Mouse (Mus musculus) midbrain, embryonic 14.5 days (tissue): Measurements from ENCODE around the gene Pex14. TPM values are rescaled to one million over a fixed set of nuclear protein-coding genes. Genes with fewer than 3 reads are reported as not detected.

Experiments used
- ATAC-seq: fragments of 200-750 bp; cut with Nextera tagmentation; 2 replicates; pipeline ENCODE4 v1.8.0; 2017; ENCODE audit warnings: moderate number of reproducible peaks, moderate library complexity; ENCODE audit not compliant: low FRiP score, low TSS enrichment
- DNase-seq: peaks from one replicate; pipeline ENCODE4 v3.0.0-alpha.2; 2015
- H3K27ac ChIP-seq: fragments of 300-500 bp; sonication (generic); replicated peaks from 2 replicates; pipeline ENCODE4 v1.5.1; 2014; ENCODE audit warnings: mild to moderate bottlenecking, low read depth, low read length, moderate library complexity
- H3K27me3 ChIP-seq: fragments of 300-500 bp; sonication (generic); 2 replicates; pipeline ENCODE4 v1.6.1; 2014; ENCODE audit warnings: low read length, control low read depth, mixed read lengths; ENCODE audit not compliant: control insufficient read depth, insufficient read depth
- H3K36me3 ChIP-seq: fragments of 300-500 bp; sonication (generic); 2 replicates; pipeline ENCODE4 v1.6.1; 2014; ENCODE audit warnings: low read length, control low read depth; ENCODE audit not compliant: control insufficient read depth, insufficient read depth
- H3K4me1 ChIP-seq: fragments of 300-500 bp; sonication (generic); 2 replicates; pipeline ENCODE4 v1.6.1; 2014; ENCODE audit warnings: mild to moderate bottlenecking, antibody characterized with exemption, low read length, control low read depth; ENCODE audit not compliant: control insufficient read depth, insufficient read depth
- H3K4me2 ChIP-seq: fragments of 300-500 bp; sonication (generic); 2 replicates; pipeline ENCODE4 v1.6.1; 2014; ENCODE audit warnings: mild to moderate bottlenecking, low read length, moderate library complexity
- H3K4me3 ChIP-seq: fragments of 300-500 bp; sonication (generic); replicated peaks from 2 replicates; pipeline ENCODE4 v1.5.1; 2014; ENCODE audit warnings: low read depth, low read length
- H3K9ac ChIP-seq: fragments of 300-500 bp; sonication (generic); replicated peaks from 2 replicates; pipeline ENCODE4 v1.6.1; 2014; ENCODE audit warnings: mild to moderate bottlenecking, low read length, moderate library complexity
- H3K9me3 ChIP-seq: fragments of 300-500 bp; sonication (generic); 2 replicates; pipeline ENCODE4 v1.6.1; 2016; ENCODE audit warnings: low read length, control low read depth, mixed read lengths; ENCODE audit not compliant: control insufficient read depth
- WGBS: fragments of 180-500 bp; shearing (Covaris S2); extraction: QIAGEN DNeasy Blood & Tissue Kit; methylation state at CpG from one replicate; pipeline ENCODE4 v1.1.7; 2014; 5-methylcytosine and 5-hydroxymethylcytosine counted together
- polyA plus RNA-seq: library from polyadenylated mRNA; unstranded; fragments of >200 nt; fragmentation: Nextera tagmentation; extraction: Ambion mirVana; gene quantifications from 2 replicates; pipeline ENCODE4 v1.2.1, GENCODE M21; 2014

Gene Pex14
- polyA plus RNA-seq, 1 experiment from 2014 or later = 47.3 TPM

DNA sequence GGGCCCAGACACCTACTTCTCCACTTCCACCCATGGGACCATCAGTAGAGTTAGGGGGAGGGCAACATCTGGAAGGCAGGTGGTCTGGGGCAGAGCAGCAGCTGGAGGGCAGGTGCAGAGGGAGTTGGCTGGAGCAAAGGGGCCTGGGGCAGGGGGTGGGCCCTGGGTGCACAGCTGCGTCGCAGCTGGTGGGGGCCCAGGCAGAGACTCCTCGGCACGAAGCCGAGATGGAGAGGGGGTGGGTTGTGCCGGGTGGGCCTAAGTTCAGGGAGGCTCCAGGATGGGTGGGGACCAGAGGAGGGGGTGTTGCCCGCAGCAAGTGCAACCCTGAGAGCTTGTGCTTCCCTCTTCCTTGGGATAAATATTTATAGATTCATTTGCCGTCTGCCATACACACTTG is 173.2 kb downstream of the Pex14 start:
- H3K4me1 ChIP-seq = peaks cover 37% of the 10 kb centered on the region

DNA sequence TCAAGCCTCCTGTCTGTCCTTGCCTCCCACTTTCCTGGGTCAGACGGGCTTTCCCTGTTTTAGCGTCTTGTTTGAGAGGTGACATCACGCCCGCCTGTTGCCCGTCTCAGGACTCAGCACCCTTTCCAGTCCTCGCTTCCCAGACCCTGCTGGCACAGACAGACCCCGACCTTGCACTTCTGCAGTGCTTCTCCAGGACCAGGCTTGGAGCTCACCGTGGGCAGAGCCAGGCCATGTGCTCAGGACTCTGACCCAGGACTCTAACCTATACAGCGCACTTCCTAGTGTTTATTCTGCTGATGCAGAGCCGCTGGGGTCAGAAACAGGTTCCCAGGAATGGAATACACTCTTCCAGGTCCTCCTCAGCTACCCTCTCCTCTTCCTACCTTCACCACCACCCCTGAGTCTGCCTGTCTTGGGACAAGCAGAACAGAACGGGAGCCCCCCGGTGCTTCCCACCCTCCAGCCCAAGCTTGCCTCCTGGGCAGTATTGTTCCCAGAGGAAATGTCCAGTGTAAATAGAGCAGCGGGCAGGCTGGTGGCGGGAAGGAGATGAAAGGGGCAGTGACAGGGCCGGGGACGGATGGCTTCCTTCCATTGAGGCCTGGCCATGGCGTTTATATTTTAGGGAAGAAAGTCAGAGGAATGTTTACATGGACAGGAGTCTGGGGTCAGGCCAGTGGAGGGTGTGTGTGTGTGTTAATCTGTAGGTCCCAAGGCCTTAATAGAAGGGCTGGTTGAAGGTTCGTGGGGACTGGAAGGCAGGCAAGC is 173.9 kb downstream of the Pex14 start:
- Histone ChIP-seq H3K27ac (0 out of 2 replicates have a peak overlapping the region, but pooled peaks have one; percentile 13), H3K27me3 (peaks cover 39% of the 10 kb centered on the region), H3K4me1 (peaks cover 42% of the 10 kb centered on the region), H3K9me3 (no peaks in the 10 kb centered on the region), H3K9ac (no peak overlapping the region), H3K4me2 (no peak overlapping the region), H3K36me3 (no peaks in the 10 kb centered on the region), H3K4me3 (no peak overlapping the region)
- ATAC-seq = no peak
- WGBS = 21% methylated on average over 18 of the region's 18 CpGs
- DNase-seq = no peak

More for the DNA sequence above, 173.2 kb downstream of the Pex14 start:
- Histone ChIP-seq H3K36me3 (no peaks in the 10 kb centered on the region), H3K9ac (no peak overlapping the region), H3K4me2 (no peak overlapping the region), H3K4me3 (no peak overlapping the region), H3K9me3 (no peaks in the 10 kb centered on the region), H3K27ac (no peak overlapping the region), H3K27me3 (peaks cover 39% of the 10 kb centered on the region)
- DNase-seq = no peak
- no peak; the same call in 1 of the 2 replicates for ATAC-seq
- WGBS = 27% methylated on average over 8 of the region's 8 CpGs

DNA sequence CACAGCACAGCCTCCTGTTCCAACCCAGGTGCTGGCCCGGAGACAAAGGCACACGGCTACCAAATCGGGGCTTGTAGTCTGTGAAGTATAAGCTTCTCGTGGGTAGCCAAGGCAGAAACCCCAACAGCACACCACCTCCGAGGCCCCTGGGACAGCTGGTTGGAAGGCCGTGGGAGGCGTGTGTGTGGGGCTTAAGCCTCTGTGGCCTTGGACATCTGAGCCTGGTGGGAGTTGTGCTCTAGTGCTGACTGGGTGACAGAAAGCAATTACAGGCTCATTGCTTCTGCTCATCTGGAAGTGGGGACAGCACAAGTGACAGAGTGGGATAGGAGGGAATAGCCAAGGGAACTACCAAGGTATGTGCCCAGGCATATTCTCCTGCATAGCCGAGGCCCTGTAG is 175.7 kb downstream of the Pex14 start:
- no peak overlapping the region for H3K4me3 ChIP-seq
- no peak overlapping the region for H3K27ac ChIP-seq
- no peak overlapping the region for H3K4me2 ChIP-seq
- WGBS = 60% methylated on average over 8 of the region's 8 CpGs
- peaks cover 46% of the 10 kb centered on the region for H3K4me1 ChIP-seq
- no peak overlapping the region for H3K9ac ChIP-seq
- H3K27me3 ChIP-seq = peaks cover 48% of the 10 kb centered on the region
- DNase-seq = no peak
- no peaks in the 10 kb centered on the region for H3K36me3 ChIP-seq
- H3K9me3 ChIP-seq = no peaks in the 10 kb centered on the region
- ATAC-seq = no peak

DNA sequence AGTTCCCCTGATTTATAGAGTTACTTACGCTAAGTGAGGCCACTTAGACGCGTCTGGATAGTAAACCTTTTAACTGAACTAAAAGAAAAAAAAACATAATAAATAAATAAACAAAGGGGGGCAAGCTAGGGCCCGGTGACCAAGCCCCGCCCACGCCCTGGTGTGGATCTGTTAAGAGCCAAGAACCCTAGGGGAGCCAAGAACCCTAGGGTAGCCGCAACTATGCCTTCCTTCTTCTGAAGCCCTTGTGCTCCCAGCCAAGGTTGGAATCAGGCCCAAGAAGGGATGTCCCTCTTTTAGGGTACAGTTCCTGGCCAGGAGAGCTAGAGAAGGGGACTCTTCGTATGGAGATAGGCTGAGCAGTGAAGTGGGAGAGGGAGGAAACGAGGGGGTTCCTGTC is 176.3 kb downstream of the Pex14 start:
- Histone ChIP-seq H3K27me3 (peaks cover 48% of the 10 kb centered on the region), H3K4me1 (peaks cover 46% of the 10 kb centered on the region), H3K27ac (no peak overlapping the region), H3K9ac (no peak overlapping the region), H3K36me3 (no peaks in the 10 kb centered on the region), H3K9me3 (no peaks in the 10 kb centered on the region), H3K4me3 (no peak overlapping the region), H3K4me2 (no peak overlapping the region)
- DNase-seq = no peak
- ATAC-seq = no peak
- 84% methylated on average over 9 of the region's 9 CpGs for WGBS

DNA sequence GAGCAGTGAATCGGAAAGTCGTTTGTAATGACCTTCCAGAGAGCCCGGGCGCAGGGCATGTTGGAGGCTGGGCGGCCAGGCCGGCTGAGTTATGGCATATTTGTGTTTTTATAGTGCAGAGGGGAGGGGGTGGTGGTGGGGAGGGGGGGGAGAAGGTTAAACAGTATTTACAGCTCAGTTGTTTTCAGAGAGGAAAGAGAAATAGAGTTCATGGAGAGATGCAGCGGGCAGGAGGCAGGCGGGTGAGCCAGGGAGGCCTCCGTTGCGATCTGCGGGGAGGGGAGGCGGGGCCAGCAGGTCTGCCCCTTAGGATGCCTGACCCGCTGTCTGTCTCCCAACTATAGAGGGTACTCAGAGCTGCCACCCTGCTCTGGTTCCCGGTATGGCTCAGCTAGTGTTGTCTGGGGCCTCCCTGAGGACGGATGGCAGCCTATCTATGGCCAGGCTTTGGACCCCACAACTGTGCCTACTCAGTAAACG is 177.4 kb downstream of the Pex14 start:
- ATAC-seq (no peak), DNase-seq (no peak)
- Histone ChIP-seq H3K9me3 (no peaks in the 10 kb centered on the region), H3K9ac (no peak overlapping the region; the same call in 1 of the 2 replicates), H3K27me3 (peaks cover 57% of the 10 kb centered on the region), H3K4me2 (peak overlapping the region; percentile 42), H3K36me3 (no peaks in the 10 kb centered on the region), H3K4me1 (peaks cover 46% of the 10 kb centered on the region), H3K4me3 (no peak overlapping the region), H3K27ac (0 out of 2 replicates have a peak overlapping the region, but pooled peaks have one; percentile 22)
- 7% methylated on average over 16 of the region's 16 CpGs for WGBS

DNA sequence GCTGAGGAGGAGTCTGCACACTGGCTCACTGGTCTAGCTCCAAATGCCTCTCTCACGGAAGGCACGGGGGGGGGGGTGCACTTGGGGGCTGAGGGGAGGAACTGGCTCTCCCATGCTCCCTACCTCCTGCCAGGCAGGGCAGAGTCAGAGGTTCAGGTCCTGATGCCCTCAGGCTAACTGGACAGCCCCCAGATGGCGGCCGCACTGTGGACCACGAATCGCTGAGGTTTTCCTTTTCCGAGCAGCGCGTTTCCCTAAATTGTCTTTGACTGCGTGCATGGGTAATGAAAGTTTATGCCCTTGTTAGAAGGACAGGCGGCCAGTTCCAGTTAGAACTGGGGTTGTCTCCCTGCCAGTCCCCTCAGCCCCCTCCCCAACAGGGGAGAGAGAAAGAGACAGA is 179.1 kb downstream of the Pex14 start:
- Histone ChIP-seq H3K4me3 (no peak overlapping the region), H3K9ac (no peak overlapping the region), H3K27ac (no peak overlapping the region), H3K36me3 (no peaks in the 10 kb centered on the region), H3K9me3 (no peaks in the 10 kb centered on the region), H3K4me2 (no peak overlapping the region), H3K4me1 (peaks cover 39% of the 10 kb centered on the region), H3K27me3 (peaks cover 54% of the 10 kb centered on the region)
- DNase-seq = no peak
- 54% methylated on average over 11 of the region's 11 CpGs for WGBS
- no peak for ATAC-seq

DNA sequence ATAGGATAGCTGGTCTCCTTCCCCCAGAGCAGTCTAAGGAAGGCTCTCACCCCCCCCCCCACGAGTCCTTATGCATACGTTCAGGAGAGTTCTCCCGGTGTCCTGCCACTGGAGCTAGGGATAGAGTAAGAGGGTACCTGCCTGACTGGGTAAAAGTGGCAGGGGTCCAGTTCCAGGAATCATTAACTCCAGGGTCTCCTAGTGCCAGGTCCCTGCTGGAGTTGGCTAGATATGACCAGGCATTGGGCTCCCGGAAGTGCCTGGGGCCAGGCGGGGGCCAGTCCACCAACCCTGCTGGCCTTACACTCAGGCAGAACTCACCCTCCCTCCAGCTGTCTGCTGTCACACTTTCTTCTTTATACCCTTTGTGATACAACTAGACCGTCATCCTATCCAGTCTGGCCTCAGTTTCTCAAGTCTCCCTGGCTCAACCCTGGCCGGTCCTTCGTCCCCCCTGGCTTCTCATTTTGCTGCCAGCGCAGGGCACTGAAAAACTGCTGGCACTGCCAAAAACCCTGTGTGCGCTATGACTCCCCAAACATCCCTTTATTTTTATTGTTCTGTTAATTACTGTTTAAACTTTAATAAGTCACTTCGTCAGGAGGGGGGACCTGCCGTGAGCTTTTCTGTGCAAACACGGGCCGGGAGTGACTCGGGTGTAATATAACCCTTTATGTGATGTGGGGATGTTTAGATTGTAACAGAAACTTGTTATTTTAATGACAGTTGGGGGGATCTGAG is 180.8 kb downstream of the Pex14 start:
- no peak overlapping the region for H3K4me3 ChIP-seq
- H3K9ac ChIP-seq = no peak overlapping the region
- H3K9me3 ChIP-seq = no peaks in the 10 kb centered on the region
- H3K27me3 ChIP-seq = peaks cover 37% of the 10 kb centered on the region
- peaks cover 39% of the 10 kb centered on the region for H3K4me1 ChIP-seq
- no peak overlapping the region for H3K27ac ChIP-seq
- ATAC-seq (no peak), DNase-seq (no peak)
- 71% methylated on average over 15 of the region's 15 CpGs for WGBS
- no peak overlapping the region for H3K4me2 ChIP-seq
- no peaks in the 10 kb centered on the region for H3K36me3 ChIP-seq

DNA sequence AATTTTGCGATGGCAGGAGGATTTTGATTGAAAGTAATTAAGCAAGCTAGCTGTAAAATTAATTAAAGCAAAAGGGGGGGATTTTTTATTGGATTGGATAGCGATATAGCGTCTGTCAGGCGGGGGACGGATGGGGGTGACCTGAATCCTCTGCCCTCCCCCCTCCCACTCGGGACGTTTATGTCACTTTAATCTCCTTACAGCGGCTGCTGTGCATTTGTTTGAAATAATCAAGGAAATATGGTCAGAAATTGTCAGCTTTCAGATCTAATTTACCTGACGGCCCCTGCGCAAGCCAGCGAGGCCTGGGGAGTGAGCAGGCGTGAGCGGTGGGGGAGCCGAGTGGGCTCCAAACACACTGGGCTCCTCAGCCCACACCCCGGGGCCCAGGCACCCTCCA is 183.8 kb downstream of the Pex14 start:
- WGBS = 61% methylated on average over 15 of the region's 15 CpGs
- H3K27me3 ChIP-seq = peaks cover 27% of the 10 kb centered on the region
- H3K4me1 ChIP-seq = peaks cover 28% of the 10 kb centered on the region; the same call in 1 of the 2 replicates
- H3K36me3 ChIP-seq = no peaks in the 10 kb centered on the region
- H3K27ac ChIP-seq = 0 out of 2 replicates have a peak overlapping the region, but pooled peaks have one; percentile 10
- H3K4me2 ChIP-seq = no peak overlapping the region
- no peaks in the 10 kb centered on the region for H3K9me3 ChIP-seq
- no peak for DNase-seq
- H3K4me3 ChIP-seq = no peak overlapping the region
- no peak for ATAC-seq
- no peak overlapping the region; the same call in 1 of the 2 replicates for H3K9ac ChIP-seq
